Mouse (Mus musculus) liver, adult 2 months (tissue): ENCODE results near the gene Rpap3.

ENCODE experiments used
- CTCF ChIP-seq: fragments of 200-500 bp; IDR thresholded peaks from 2 replicates; pipeline ENCODE4 v1.5.1; 2011; ENCODE audit warnings: low read depth, low read length, control low read depth
- POLR2A ChIP-seq: fragments of 200-500 bp; IDR thresholded peaks from 2 replicates; pipeline ENCODE4 v1.6.1; 2011; ENCODE audit warnings: low read length, control low read depth; ENCODE audit not compliant: insufficient read depth; ENCODE audit errors: extremely low read depth

GRCm38 (mm10) chr15:97738923-97739322 lies 33.3 kb upstream of the Rpap3 start:
- TF ChIP-seq CTCF = no peak
- no peak for TF ChIP-seq POLR2A
